Mouse (Mus musculus): Measurements from ENCODE around the gene Zfp655. TPM values are rescaled to one million over a fixed set of nuclear protein-coding genes. Genes with fewer than 3 reads are reported as not detected.

The Zfp655 gene
- polyA plus RNA-seq, 1 experiment from 2014 or later = 19.1 TPM

- no peaks in the 10 kb centered on the region for H3K9me3 ChIP-seq (ENCODE audit: control insufficient read depth, low read length)
- no peaks in the 10 kb centered on the region for H3K4me1 ChIP-seq (replicated peaks; ENCODE audit: control insufficient read depth, insufficient read depth)
- H3K27ac ChIP-seq (replicated peaks) = no peak overlapping the region
- H3K27me3 ChIP-seq (ENCODE audit: control insufficient read depth, insufficient read depth, low read length) = no peaks in the 10 kb centered on the region
- peaks cover 27% of the 10 kb centered on the region for H3K36me3 ChIP-seq (ENCODE audit: control insufficient read depth, insufficient read depth, low read length)
- H3K9ac ChIP-seq (ENCODE audit: low read length) = no peak overlapping the region
- no peak overlapping the region for H3K4me3 ChIP-seq (ENCODE audit: low read depth, low read length)
- 97% methylated on average over 16 of the region's 16 CpGs for WGBS
- no peak for TF ChIP-seq EP300 (optimal IDR thresholded peaks at IDR 0.05)
- no peak for TF ChIP-seq CTCF (IDR thresholded peaks at IDR 0.05; ENCODE audit: low read depth)
- H3K4me2 ChIP-seq (replicated peaks; ENCODE audit: low read depth) = no peak overlapping the region
- peak; percentile 12 for DNase-seq (ENCODE audit: low spot score)
- ATAC-seq (ENCODE audit: low FRiP score, low TSS enrichment) = no peak
Measured at GRCm38 (mm10) chr5:145290697-145291096, 59.2 kb downstream of the Zfp655 start.

GRCm38 (mm10) chr5:145292398-145292797 is 60.9 kb downstream of the Zfp655 start:
- H3K9me3 ChIP-seq (ENCODE audit: control insufficient read depth, low read length) = no peaks in the 10 kb centered on the region
- no peaks in the 10 kb centered on the region for H3K4me1 ChIP-seq (replicated peaks; ENCODE audit: control insufficient read depth, insufficient read depth)
- peaks cover 20% of the 10 kb centered on the region for H3K36me3 ChIP-seq (ENCODE audit: control insufficient read depth, insufficient read depth, low read length)
- TF ChIP-seq CTCF (IDR thresholded peaks at IDR 0.05; ENCODE audit: low read depth) = no peak
- no peak for TF ChIP-seq EP300 (optimal IDR thresholded peaks at IDR 0.05)
- H3K27ac ChIP-seq (replicated peaks) = no peak overlapping the region
- H3K4me3 ChIP-seq (ENCODE audit: low read depth, low read length) = no peak overlapping the region
- no peak for ATAC-seq (ENCODE audit: low FRiP score, low TSS enrichment)
- no peak overlapping the region for H3K4me2 ChIP-seq (replicated peaks; ENCODE audit: low read depth)
- DNase-seq (ENCODE audit: low spot score) = peak; percentile 6
- no peaks in the 10 kb centered on the region for H3K27me3 ChIP-seq (ENCODE audit: control insufficient read depth, insufficient read depth, low read length)
- WGBS = 92% methylated on average over 6 of the region's 6 CpGs
- H3K9ac ChIP-seq (ENCODE audit: low read length) = no peak overlapping the region

Other genes starting within 250 kb of the Zfp655 start
- gene Gm4871, start 199.0 kb upstream of the Zfp655 start, polyA plus RNA-seq (2015; fragmentation: Nextera tagmentation; extraction: Ambion mirVana) = not detected in 2 replicates
- not detected in 2 replicates for gene 1700018F24Rik, start 188.7 kb upstream of the Zfp655 start, polyA plus RNA-seq (2015; fragmentation: Nextera tagmentation; extraction: Ambion mirVana)
- gene Arpc1a, start 147.9 kb upstream of the Zfp655 start, polyA plus RNA-seq (2015; fragmentation: Nextera tagmentation; extraction: Ambion mirVana) = 142 and 145 TPM in 2 replicates
- 0.10 and 0.17 TPM in 2 replicates for gene Kpna7, start 147.7 kb upstream of the Zfp655 start, polyA plus RNA-seq (2015; fragmentation: Nextera tagmentation; extraction: Ambion mirVana)
- gene Arpc1b, start 117.5 kb upstream of the Zfp655 start, polyA plus RNA-seq (2015; fragmentation: Nextera tagmentation; extraction: Ambion mirVana) = 283 and 304 TPM in 2 replicates
- 51.1 and 62.0 TPM in 2 replicates for gene Pdap1, start 91.5 kb upstream of the Zfp655 start, polyA plus RNA-seq (2015; fragmentation: Nextera tagmentation; extraction: Ambion mirVana)
- 128 and 129 TPM in 2 replicates for gene Bud31, start 91.4 kb upstream of the Zfp655 start, polyA plus RNA-seq (2015; fragmentation: Nextera tagmentation; extraction: Ambion mirVana)
- 8.3 and 9.1 TPM in 2 replicates for gene Ptcd1, start 64.6 kb upstream of the Zfp655 start, polyA plus RNA-seq (2015; fragmentation: Nextera tagmentation; extraction: Ambion mirVana)
- 19.1 and 19.6 TPM in 2 replicates for gene Cpsf4, start 64.5 kb upstream of the Zfp655 start, polyA plus RNA-seq (2015; fragmentation: Nextera tagmentation; extraction: Ambion mirVana)
- gene Atp5j2, start 39.7 kb upstream of the Zfp655 start, polyA plus RNA-seq (2015; fragmentation: Nextera tagmentation; extraction: Ambion mirVana) = 602 and 646 TPM in 2 replicates
- 9.1 and 9.8 TPM in 2 replicates for gene Zkscan14, start 29.8 kb upstream of the Zfp655 start, polyA plus RNA-seq (2015; fragmentation: Nextera tagmentation; extraction: Ambion mirVana)
- gene Zkscan5, start 27.2 kb upstream of the Zfp655 start, polyA plus RNA-seq (2015; fragmentation: Nextera tagmentation; extraction: Ambion mirVana) = 4.6 and 5.0 TPM in 2 replicates
- gene Zscan25, start 48.8 kb downstream of the Zfp655 start, polyA plus RNA-seq (2015; fragmentation: Nextera tagmentation; extraction: Ambion mirVana) = 0.30 and 0.45 TPM in 2 replicates
- gene Cyp3a57, start 113.6 kb downstream of the Zfp655 start, polyA plus RNA-seq (2015; fragmentation: Nextera tagmentation; extraction: Ambion mirVana) = 0.06 TPM in 2 replicates
- 0.08 and 0.11 TPM in 2 replicates for gene Cyp3a16, start 238.0 kb downstream of the Zfp655 start, polyA plus RNA-seq (2015; fragmentation: Nextera tagmentation; extraction: Ambion mirVana)

All from stomach, postnatal 0 days (tissue).